Mouse (Mus musculus): ENCODE measurements at regions not wholly inside any gene's neighbourhood (a gene's known extent, or its start where the extent isn't known, plus 50 kb on each side); places are given as distances from the start of the nearest gene placed in this dataset.
"Not testable (repeated sequence)": the region's sequence is repeated elsewhere in the genome, so short reads cannot be mapped to it uniquely, and the experiment has no call there.

DNA sequence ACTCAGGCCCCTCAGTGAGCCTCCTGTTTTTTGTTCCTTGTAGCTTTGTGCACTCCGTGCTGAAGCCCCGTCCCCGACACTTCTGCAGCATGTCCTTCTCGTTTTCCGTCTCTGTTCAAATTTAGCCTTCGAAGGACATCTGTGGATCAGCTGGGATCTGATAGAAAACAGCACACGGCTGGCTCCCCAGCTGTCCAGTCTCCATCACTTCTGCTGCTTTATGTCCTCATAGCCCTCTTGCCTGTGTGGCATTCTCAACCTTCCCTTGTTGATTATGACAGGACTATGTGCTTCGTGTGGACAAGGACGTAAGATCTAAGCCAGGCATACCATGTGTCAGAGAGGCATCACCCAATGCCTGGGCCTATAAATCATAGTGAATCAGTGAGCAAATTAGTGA lies 247.1 kb upstream of the Myo3a start:
- DNase-seq, result no peak

DNA sequence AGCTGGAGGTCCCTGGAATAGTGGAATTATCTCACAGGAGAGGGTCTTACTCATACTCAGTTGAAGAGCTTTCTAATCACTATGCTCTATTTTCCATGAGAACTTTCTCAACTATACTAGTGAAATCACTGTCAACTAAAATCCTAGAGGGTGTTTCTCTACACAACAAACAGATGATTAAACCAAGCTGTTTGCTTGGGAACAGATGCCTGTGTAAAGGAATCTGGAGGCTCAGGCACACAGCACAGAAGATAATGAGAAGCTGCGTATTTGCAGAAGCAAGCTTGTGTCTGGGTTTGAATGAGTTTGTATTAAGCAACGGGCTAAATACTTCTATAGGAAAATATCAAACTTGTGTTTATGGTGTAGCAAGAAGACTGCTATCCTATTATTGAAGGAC lies 202.9 kb upstream of the Myo3a start:
- no peak for DNase-seq

DNA sequence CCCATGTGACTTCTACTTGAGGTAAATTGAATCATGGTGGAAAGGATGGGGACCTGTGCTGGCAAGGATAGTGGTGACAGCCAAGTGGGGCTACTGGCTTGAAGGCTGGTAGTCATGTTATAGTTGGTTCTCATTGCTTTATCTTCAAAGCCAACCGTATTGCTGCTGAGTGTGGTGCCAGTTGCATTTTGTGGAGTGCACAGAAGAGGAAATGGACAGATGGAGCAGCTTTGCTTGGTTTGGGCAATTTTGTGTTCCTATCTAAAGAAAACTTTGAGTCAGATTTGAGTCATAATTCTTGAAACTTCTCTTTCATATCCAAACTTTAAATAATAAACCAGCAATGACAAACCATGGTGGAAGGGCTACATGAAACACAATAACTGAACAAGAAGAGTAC lies 200.5 kb upstream of the Myo3a start:
- DNase-seq, result no peak

DNA sequence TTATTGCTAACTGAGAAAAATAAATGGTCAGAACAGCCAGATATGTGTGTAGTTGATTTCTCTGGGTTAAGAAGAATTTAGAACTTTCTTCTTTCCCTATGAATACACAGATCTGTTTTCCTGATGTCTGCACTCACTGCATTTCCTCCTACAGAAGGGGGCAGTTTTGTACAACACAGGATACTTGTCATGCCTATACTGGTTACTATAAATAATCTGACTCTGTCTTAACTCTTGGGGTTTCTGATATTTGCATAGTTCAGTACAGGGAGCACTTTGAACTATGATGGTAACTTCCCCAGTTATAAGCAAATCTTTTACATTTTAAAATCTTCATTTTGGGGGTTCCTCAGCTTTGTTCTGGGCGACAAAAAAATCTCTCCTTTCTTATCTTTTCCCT lies 198.7 kb upstream of the Myo3a start:
- DNase-seq, result no peak

DNA sequence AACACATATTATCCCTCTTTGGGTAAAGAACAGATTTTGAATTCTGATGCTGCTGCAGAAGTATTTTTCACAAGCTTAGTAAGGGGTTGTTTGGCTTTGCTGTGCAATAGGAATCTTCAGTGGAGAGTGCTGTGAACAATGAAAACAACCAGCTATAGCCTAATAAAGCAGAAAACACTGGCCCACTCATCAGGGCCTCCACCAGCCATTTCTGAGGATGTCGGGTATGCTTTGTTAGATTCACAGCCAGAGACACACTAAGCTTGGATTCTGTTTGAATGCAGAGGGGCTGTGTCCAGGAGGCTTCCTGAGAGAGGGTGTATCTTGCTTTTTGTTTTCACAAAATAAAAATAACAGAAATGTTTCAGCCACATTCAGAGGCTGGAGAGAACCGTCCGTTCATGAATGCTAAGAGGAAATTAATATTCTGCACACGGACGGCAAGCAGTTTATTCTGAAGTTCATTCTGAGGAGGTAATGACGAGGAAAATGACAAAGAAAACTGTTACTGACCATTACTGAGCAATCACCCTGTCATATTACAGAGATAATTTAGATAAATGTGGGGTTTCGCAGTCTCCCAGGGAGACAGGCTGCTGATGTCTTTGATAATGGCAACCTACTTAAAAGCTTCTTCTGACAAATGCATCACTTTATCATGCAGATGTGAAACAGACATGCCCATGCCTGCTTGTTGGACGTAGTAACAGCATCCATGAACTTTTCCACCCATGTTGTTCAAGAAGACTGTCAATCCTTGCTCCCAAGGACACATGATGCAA lies 198.1 kb upstream of the Myo3a start:
- no peak for DNase-seq

DNA sequence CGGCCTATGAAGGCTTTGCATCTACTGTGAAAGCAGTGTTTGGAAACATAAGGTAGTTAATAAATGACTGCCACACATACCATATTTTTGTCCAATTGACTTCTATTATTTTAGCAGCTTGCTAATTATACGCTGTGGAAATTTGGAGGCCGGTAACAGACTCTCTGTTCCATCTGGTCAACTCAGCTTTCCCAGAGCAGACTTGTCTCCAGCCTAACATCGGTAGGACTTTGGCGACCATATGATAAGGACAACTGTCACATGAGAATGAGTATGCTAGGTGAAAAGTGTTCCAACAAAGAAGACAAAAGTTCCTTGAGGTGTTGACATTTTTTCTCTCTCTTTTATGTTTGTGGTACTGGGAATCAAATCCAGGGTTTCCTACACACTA lies 197.5 kb upstream of the Myo3a start:
- DNase-seq, result no peak

DNA sequence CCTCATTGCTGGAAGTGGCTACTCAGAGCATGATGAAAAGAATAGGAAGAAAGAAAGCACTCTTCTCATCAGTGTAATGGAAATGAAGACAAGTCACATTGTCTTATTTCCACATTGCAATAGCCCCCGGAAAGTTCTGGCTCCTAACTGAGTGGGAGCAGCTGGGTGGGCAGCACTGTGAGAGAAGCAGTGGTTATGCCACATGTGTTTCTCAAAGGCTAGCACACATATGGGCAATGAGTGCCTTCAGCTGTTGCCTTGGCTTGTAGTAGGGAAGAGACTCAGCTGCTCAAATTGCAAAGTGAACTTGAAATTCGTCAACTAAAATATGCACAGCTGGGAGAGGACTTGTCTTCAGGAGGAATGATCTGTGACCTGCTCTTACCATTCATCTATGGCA lies 190.5 kb upstream of the Myo3a start:
- DNase-seq, result peak in 1 of 2 experiments; percentile 4

DNA sequence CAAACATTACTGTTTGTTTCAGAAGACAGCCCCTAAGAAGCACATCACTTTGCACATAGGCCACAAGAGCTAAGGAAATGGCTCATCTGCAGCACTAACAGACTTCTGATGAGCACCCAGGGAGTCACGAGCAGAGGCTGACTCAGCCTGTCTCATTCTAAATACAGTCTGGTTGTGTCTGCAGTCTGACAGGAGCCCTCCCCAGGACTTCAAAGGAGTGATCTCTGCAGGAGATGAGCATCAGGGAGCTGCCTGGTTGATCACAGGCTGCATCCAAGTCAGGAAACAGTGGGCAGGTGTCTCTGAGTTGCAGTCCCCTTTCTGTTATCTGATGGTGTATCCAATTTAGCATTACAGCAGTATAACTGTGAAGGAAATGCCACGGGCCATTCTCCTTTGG lies 188.5 kb upstream of the Myo3a start:
- DNase-seq, result no peak

DNA sequence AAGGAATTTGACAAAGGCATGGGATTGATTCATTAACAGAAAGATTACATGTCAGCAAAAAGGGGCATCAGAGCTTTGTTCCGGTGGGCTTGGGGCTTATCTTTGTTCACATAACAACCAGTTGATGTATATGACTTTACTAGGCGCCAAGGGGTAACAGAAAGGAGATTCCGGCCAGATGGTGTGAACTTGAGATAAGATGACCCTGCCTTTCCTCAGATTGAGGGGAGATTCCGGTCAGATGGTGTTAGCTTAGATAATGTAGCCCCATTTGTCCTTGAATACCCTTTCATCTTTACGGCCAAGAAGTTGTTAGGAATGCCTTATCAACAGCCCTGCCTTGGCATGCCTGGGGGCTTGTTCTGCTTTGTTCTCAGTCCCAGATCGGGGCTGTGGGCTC lies 183.4 kb upstream of the Myo3a start:
- not testable (repeated sequence) for DNase-seq

DNA sequence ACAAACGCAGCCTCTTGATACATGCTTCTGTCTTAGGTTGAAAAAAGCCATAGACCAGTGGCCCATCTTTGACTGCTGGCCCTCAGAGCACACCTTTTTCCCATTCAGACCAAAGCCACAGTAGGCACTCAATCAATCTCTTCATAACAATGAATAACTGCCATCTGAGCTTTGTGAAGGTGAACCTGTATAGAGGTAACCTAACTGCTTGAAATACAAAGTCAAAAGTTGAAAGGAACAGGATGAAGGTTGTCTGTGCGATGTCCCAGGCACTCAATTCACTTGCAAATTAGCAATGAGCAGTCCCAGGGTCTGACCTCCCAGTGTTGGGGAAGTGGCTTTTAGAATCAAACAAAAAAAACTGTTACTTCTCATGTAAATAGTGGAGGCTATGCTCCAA lies 182.4 kb upstream of the Myo3a start:
- no peak for DNase-seq

DNA sequence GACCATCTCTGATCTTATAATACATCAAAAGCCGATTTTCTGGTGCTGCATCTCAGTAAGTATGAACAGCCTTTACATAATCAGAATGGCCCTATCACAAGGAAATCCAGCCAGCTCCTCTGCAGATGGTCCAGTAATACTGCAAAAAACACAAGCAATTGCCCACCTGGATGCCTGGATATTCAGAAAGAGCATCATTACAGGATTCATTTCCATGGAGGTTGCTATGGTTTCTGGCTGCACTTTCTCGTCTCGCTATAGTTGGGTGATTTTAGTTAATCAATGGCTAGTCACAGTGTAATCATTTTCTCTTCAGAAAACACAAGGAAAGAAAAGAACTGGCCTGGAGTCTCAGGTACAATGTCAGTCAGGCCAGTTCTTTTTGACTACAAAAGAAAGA lies 179.8 kb upstream of the Myo3a start:
- DNase-seq, result no peak

DNA sequence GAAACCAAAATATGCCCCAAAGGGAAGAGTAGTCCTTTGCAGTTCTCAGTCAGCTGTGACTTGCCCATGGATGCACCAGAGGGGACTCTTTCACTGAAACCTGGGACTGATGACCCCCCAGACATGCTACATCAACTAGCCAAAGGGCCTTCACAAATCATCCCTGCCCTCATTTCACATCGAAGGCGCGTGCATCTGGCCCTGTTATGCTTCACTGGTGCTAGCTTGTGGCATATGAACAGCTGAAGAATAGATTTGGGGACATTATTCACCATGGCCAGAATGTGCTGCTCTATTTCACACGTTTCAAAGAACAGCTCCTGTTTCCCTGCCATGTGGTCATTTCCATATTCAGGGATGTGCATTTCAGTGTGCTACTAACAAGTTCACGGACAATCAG lies 160.8 kb upstream of the Myo3a start:
- DNase-seq, result no peak

DNA sequence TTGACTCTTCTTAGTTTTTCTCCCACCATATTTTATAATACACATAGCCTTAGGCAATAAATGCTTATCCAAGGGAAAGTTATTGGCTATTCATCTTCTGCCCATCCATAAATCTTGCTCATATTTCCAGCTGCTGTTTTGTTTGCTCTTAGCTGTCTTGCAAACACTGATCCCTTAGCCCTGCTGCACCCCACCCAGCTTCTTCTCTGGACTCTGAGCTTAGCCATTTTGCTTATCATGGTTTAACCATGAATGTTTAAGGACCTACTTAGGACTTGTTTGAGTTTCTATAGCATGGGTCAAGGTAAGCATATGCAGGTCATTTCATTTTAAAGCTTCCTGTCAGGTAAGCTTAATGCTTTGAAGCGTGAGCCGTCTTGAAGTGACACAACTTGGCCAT lies 130.5 kb upstream of the Myo3a start:
- DNase-seq, result no peak

DNA sequence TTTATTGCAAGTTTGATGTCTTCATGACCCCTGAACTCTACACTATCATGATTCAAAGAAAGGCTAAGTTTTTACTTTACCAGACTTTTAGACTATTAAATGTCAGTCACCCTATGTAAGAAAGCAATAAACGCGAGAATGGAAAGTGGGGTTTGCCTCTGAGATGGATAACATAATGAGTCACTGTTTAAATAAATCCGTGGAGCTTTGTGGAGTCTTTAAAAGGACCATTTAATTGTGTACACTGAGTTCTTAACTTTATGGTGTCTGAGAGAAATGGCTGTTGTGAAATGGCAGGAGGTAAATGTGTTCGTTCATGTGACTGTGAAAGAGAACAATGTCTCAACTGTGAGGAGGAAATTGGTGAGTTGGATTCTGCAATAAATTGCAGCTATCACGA lies 122.2 kb upstream of the Myo3a start:
- DNase-seq, result no peak

DNA sequence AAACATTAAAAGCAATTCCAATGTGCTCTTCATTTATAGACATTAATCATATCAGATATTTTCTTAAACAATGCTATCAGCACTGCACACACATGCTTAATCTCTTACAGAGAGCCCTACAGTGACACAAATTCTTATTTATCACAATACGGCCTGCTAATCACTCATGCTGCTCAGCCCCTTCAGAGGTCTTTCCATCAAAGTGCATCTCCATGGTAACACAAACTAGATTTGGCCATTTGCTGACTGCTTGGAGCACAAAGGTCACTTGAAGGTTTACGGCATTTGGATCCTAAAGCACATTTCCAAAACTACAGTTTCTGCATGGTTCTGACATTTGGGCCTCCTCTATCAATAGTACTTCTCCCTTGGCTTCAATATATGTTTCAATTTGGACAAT lies 77.6 kb upstream of the Myo3a start:
- DNase-seq, result no peak

DNA sequence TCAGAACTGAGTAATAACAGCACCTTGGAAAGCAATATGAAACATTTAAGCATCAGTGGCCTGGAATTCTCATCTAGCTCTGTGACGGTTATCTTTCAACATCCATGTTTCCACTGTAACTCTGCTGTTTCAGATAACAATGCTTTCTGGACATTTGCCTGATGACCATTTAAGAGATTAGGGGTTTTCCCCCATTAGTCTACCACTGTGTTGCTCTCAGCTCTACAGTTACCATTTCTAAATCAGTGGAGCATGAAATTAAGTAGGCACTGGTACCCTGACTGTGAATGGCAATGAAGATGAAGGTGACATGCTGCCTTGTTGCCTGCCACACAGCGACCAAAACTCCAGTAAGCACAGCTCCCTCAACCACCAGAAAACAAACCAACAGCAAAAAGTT lies 70.7 kb upstream of the Myo3a start:
- DNase-seq, result no peak

DNA sequence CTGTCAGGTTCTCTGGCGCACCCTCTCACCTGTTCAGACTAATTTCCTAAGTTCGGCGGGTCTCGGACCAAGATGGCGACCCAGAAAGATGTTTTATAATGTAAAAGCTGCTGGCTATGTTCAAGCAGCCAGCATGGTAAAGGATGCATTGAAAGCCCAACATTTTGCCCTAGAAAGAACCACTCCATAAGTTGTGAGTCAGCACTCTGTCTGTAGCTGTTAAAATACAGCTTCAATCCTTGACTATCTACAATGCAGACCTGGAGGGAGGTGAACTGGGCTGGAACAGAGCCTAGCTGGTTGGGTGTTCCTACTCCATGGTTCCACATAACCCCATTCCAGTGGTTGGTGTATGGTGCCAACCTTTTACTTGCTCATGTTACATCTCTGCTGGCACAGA lies 61.9 kb upstream of the Myo3a start:
- no peak for DNase-seq

DNA sequence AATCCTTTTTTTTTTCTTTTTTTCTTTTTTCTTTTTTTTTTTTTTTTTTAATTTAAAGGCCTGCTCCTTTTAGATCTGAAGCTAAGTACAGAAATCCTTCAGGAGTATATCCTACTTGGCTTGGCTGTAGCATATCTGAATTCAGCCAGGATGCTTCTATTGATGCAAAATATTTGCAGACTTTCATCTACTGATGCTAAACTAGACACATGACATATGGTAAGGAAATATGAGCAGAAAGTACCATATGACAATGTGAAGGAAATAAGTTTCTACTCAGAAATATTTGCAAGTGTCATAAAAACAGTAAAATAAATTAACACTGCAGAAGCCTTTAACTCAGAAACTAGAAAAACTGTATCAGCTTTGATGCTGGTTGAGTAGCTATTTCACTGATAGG lies 61.4 kb upstream of the Myo3a start:
- no peak for DNase-seq

Measured in lung, postnatal 4 days (tissue).